Mouse (Mus musculus) heart, postnatal 0 days (tissue): ENCODE results near the gene Kcnk4.

Experiments used
- CTCF ChIP-seq: IDR thresholded peaks from 2 replicates; pipeline ENCODE4 v1.5.1; 2016; ENCODE audit warnings: antibody characterized with exemption, control low read depth, low read depth
- EP300 ChIP-seq: IDR thresholded peaks from 2 replicates; pipeline ENCODE4 v1.6.1; 2016; ENCODE audit warnings: antibody characterized with exemption, low read depth

- no peak for TF ChIP-seq CTCF
- no peak for TF ChIP-seq EP300
These were observed 34.7 kb downstream of the Kcnk4 start for GRCm38 (mm10) chr19:6899641-6900040.
